In genomic region chr19:37025839-37026319, GRCm38 (mm10) we compare ENCODE assay signal across 12 mouse cellular contexts.
DNase-seq lines count a peak whose midpoint lies in the region.
"Had no signal": no experiment of that assay in that cellular context is flagged by ENCODE, and none has a peak within 500 bp of the region (broad histone marks: within the 10 kb centered on the region; RNA-seq: fewer than 3 reads in every experiment).

No protein-coding gene starts in this region.

- DNase-seq in heart, adult 11 months = peak; percentile 92
- no peak for DNase-seq in heart, adult 9 months (ENCODE audit: low spot score in 2 of 2)
- DNase-seq in right cerebral cortex, adult 2 months (ENCODE audit: low spot score in 2 of 2) = peak; percentile 47 to 57
- no peak for DNase-seq in right cerebral cortex, adult 18-20 months
- DNase-seq in cerebellum, postnatal 25 days = peak; percentile 64 to 80
- DNase-seq in telencephalon, adult 2 months (ENCODE audit: low read depth, low spot score) = peak; percentile 68
- no peak for DNase-seq in thymus, postnatal 10 days (ENCODE audit: low spot score in 2 of 2)
- DNase-seq in spleen, postnatal 14 days (ENCODE audit: low spot score in 2 of 2) = no peak
- DNase-seq: embryo, embryonic 11 days; kidney, adult 11 months; layer of hippocampus, postnatal 36 days; thymus, adult 18-20 months had no signal

Comparison
In these comparisons a context has a peak if more than half of its experiments do, and no peak if none do; other contexts are left out.
1. DNase-seq: peak in heart, adult 11 months (single experiment), right cerebral cortex, adult 2 months (2 of 2), cerebellum, postnatal 25 days (2 of 2) and telencephalon, adult 2 months (single experiment); none in heart, adult 9 months (0 of 2), right cerebral cortex, adult 18-20 months (single experiment), thymus, postnatal 10 days (0 of 2) and spleen, postnatal 14 days (0 of 2).